Mouse (Mus musculus): ENCODE results near the gene Hist1h2bh.

DNA sequence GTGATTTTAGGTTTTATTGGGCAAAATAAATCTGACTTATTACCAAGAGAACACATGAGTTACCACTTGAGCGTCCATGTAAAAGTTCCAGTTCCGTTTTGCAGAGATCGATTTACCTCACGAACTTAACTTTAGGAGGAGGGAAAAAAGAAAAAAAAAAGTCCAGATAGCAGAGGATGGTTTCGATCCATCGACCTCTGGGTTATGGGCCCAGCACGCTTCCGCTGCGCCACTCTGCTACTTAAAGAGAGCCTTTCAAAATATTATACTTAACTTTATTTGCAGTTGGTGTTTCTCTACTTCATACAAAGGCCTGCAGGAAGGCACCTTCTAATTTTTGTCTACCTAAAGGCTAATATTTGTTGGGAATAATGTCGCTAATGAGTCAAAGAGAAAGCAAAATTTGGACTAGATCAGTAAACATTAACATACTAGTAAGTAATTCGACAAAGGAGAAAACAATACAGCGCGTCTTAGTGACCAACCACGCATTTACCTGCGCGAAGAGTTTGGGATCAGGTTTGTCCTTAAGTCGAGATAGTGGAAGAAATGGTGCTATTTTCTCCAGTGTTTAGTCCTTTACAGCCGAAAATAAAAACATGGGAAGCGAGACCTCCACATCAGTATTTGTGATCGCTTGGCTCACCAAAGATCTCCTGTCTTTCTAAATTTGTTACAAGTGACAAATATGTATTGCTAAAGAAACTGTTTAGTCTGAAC lies 12.9 kb downstream of the Hist1h2bh start:
- no peak for TF ChIP-seq POLR2A (IDR thresholded peaks at IDR 0.05; ENCODE audit: insufficient read depth, low read length)
- TF ChIP-seq CTCF (IDR thresholded peaks at IDR 0.05; ENCODE audit: low read depth, low read length), result no peak
- no peak for TF ChIP-seq EP300 (IDR thresholded peaks at IDR 0.05; ENCODE audit: insufficient read depth, low read depth, low read length)
